Mouse (Mus musculus): ENCODE data around the gene March10.

- TF ChIP-seq POLR2A (IDR thresholded peaks at IDR 0.05; ENCODE audit: insufficient read depth, low read length) (no peak), CTCF (IDR thresholded peaks at IDR 0.05; ENCODE audit: low read depth, low read length) (no peak), EP300 (IDR thresholded peaks at IDR 0.05; ENCODE audit: insufficient read depth, low read depth, low read length) (no peak)
These were observed 16.7 kb downstream of the March10 start for GRCm38 (mm10) chr11:105439796-105440195.

Measured in ES-Bruce4 (cell line).